Mouse (Mus musculus) ES-Bruce4 (cell line): ENCODE measurements around the gene Srr.

ENCODE experiments used
- CTCF ChIP-seq: IDR thresholded peaks from one replicate; pipeline ENCODE4 v1.8.1; 2011; ENCODE audit warnings: low read depth, low read length
- POLR2A ChIP-seq: IDR thresholded peaks from one replicate; pipeline ENCODE4 v1.8.1; 2011; ENCODE audit warnings: low read length; ENCODE audit not compliant: insufficient read depth

DNA sequence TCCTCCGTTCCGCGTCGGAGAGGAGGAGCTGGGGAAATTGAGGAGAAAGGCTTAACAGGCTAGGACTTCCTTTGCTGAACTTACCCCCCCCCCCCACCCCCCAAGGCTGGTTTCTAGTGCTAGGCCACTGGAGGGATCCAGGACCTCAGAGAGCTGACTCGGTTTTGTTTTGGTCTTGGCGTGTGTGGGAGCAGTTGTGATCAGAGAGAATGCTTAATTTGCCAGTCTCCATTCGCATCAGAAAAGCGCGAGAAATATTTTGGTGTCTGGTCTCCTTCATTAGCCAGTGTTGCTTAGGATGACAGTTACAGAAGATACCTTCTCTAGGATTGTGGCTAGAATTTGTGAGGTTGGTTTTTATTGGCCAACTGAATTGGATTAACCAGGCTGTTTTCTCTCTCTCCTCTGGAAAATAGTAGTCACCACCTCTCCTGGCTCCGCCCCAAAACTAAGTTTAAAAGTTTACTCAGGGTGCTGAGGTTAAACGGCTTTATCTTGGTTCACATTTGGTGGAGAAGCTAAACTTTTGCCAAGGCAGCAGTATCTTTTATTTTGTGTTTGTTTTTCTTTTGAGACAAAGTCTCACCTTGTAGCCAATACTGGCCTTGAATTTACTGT lies 749 bp upstream of the Srr start:
- TF ChIP-seq CTCF (no peak), POLR2A (no peak)
